Comparison of ENCODE assay signal across 23 mouse cellular contexts in genomic region chr17:4229969-4230368, GRCm38 (mm10).
DNase-seq lines count a peak whose midpoint lies in the region; ATAC-seq and TF ChIP-seq lines count a peak whose summit lies in the region.
"Had no signal": no experiment of that assay in that cellular context is flagged by ENCODE, and none has a peak within 500 bp of the region (broad histone marks: within the 10 kb centered on the region; RNA-seq: fewer than 3 reads in every experiment).

No protein-coding gene starts in this region.

- H3K27ac ChIP-seq in kidney, postnatal 0 days: no peak overlapping the region
- H3K27ac ChIP-seq: embryonic facial prominence, embryonic 10.5 days; embryonic facial prominence, embryonic 12.5 days; forebrain, embryonic 13.5 days; forebrain, embryonic 15.5 days had no signal

- no peak overlapping the region for H3K4me3 ChIP-seq in kidney, postnatal 0 days (replicated peaks; ENCODE audit: low read depth, low read length)
- H3K4me3 ChIP-seq: embryonic facial prominence, embryonic 10.5 days; embryonic facial prominence, embryonic 12.5 days; forebrain, embryonic 13.5 days; forebrain, embryonic 15.5 days had no signal

- H3K36me3 ChIP-seq in kidney, postnatal 0 days (ENCODE audit: insufficient read depth, low read length): no peaks in the 10 kb centered on the region
- H3K36me3 ChIP-seq: embryonic facial prominence, embryonic 10.5 days; embryonic facial prominence, embryonic 12.5 days; forebrain, embryonic 15.5 days; G1E had no signal

- no peak for DNase-seq in kidney, postnatal 0 days (ENCODE audit: low spot score)
- DNase-seq in kidney, adult 18-20 months: no peak
- DNase-seq in retina, embryonic 14.5 days (ENCODE audit: low spot score): peak; percentile 21
- DNase-seq in retina, postnatal 1 day: no peak
- DNase-seq in right cerebral cortex, postnatal 14 days: no peak
- DNase-seq: adrenal gland, adult 8-10 months; adrenal gland, postnatal 14 days; adrenal gland, postnatal 36 days; B cell, adult 2 months; cerebellum, adult 11-12 months; cerebellum, adult 2 months; cerebellum, adult 9-10 months; cerebellum, postnatal 10 days; cerebellum, postnatal 25 days; forebrain, postnatal 0 days had no signal

- ATAC-seq in kidney, postnatal 0 days (replicated peaks; ENCODE audit: low FRiP score, low read depth): no peak
- ATAC-seq: activated CD4-positive, CD25-positive, alpha-beta regulatory T cell, adult 4 months; CD4-positive, CD25-positive, alpha-beta regulatory T cell, adult 4 months; forebrain, embryonic 13.5 days; forebrain, embryonic 15.5 days; forebrain, postnatal 0 days had no signal

- no peak overlapping the region for H3K4me2 ChIP-seq in kidney, postnatal 0 days (ENCODE audit: low read length)
- H3K4me2 ChIP-seq: embryonic facial prominence, embryonic 12.5 days; forebrain, embryonic 13.5 days; forebrain, embryonic 15.5 days had no signal

- no peaks in the 10 kb centered on the region for H3K27me3 ChIP-seq in kidney, postnatal 0 days (ENCODE audit: insufficient read depth, low read length)
- H3K27me3 ChIP-seq: CH12.LX; embryonic facial prominence, embryonic 12.5 days; forebrain, embryonic 13.5 days; forebrain, embryonic 15.5 days had no signal

- H3K4me1 ChIP-seq in kidney, postnatal 0 days (replicated peaks; ENCODE audit: insufficient read depth, low read length): no peaks in the 10 kb centered on the region
- H3K4me1 ChIP-seq: embryonic facial prominence, embryonic 12.5 days; forebrain, embryonic 15.5 days had no signal

- WGBS in kidney, postnatal 0 days: 39% methylated on average over 2 of the region's 2 CpGs

- 0 out of 2 replicates have a peak, but pooled peaks have one; percentile 8 for TF ChIP-seq CTCF in kidney, postnatal 0 days (IDR thresholded peaks at IDR 0.05; ENCODE audit: low read depth)

- no peak overlapping the region for H3K9ac ChIP-seq in kidney, postnatal 0 days (ENCODE audit: low read depth, low read length)
- H3K9ac ChIP-seq: embryonic facial prominence, embryonic 12.5 days; forebrain, embryonic 13.5 days; forebrain, embryonic 15.5 days; forebrain, postnatal 0 days had no signal

- no peaks in the 10 kb centered on the region for H3K9me3 ChIP-seq in kidney, postnatal 0 days (replicated peaks; ENCODE audit: low read length)
- H3K9me3 ChIP-seq: embryonic facial prominence, embryonic 10.5 days; embryonic facial prominence, embryonic 12.5 days; forebrain, embryonic 13.5 days; forebrain, embryonic 15.5 days; G1E had no signal
